Mouse (Mus musculus) lung, adult 2 months (tissue): ENCODE measurements around the gene Rtn4rl1. TPM values are rescaled to one million over a fixed set of nuclear protein-coding genes. Genes with fewer than 3 reads are reported as not detected.
"Not testable (repeated sequence)": the region's sequence is repeated elsewhere in the genome, so short reads cannot be mapped to it uniquely, and the experiment has no call there.

ENCODE experiments used
- DNase-seq: peaks from one replicate; pipeline ENCODE4 v3.0.0; 2022
- H3K4me1 ChIP-seq: fragments of 200-500 bp; 2 replicates; pipeline ENCODE4 v1.6.1; 2011; ENCODE audit warnings: low read length; ENCODE audit not compliant: control insufficient read depth, insufficient read depth
- H3K4me3 ChIP-seq: fragments of 200-500 bp; replicated peaks from 2 replicates; pipeline ENCODE3; 2011; ENCODE audit warnings: low read depth, mild to moderate bottlenecking, control low read depth, low read length; ENCODE audit errors: extremely low read depth
- CTCF ChIP-seq: fragments of 200-500 bp; IDR thresholded peaks from 2 replicates; pipeline ENCODE4 v1.5.1; 2011; ENCODE audit warnings: mild to moderate bottlenecking, low read length, control low read depth; ENCODE audit not compliant: insufficient read depth
- POLR2A ChIP-seq: fragments of 200-500 bp; IDR thresholded peaks from 2 replicates; pipeline ENCODE4 v1.6.1; 2011; ENCODE audit warnings: low read depth, mild to moderate bottlenecking, control low read depth, low read length, borderline replicate concordance; ENCODE audit errors: extremely low read depth
- whole genome bisulfite sequencing: fragments of 180-500 bp; shearing (Covaris S2); methylation state at CpG from one replicate; pipeline ENCODE4 v1.1.7; 2018; 5-methylcytosine and 5-hydroxymethylcytosine counted together
- polyA plus RNA-seq: library from polyadenylated mRNA; depleted of rRNA; stranded (reverse); fragments of >200 nt; gene quantifications from 2 replicates; pipeline ENCODE4 v1.2.3, GENCODE M21; 2012

Gene Rtn4rl1
- polyA plus RNA-seq, 1 experiment: 11.6 TPM

- 60% methylated on average over 2 of the region's 2 CpGs for WGBS
- Histone ChIP-seq H3K4me3 (no peak overlapping the region), H3K4me1 (no peaks in the 10 kb centered on the region)
- DNase-seq: no peak
- TF ChIP-seq CTCF (no peak), POLR2A (no peak)
These were observed 95.5 kb downstream of the Rtn4rl1 start for GRCm38 (mm10) chr11:75289120-75289519.

DNA sequence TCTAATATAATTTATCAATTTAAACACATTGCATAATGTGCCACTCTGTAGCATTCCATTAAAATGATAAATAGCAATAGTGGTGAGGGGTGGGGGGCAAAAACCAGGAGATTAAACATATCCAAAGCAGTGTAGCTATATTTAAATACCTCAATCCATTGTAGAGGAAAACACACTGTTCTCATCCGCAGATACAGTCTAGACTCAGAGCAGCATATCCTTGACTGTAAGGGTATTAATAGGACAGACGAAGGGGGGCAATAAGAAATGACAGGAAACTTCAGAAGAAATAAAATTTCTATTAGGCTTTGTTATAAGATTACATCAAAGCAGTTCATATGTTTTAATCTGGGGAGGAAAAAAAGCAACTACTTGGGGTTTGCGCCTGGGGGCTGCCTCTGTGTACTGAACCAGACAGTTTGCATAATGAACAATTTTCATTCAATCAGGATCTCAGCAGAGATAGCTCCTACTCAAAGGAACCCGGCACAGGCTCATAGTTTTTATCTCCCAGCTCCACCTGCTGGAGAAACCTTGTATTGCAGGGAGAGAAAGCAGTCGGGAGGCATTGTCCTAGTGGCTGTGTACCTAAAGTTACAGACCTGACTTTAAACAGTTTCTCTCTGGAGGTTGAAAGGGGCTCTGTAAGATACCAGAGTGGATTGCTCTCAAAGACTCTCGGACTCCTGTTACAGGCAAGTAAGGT is 97.1 kb downstream of the Rtn4rl1 start:
- 19% methylated on average over 6 of the region's 6 CpGs for whole genome bisulfite sequencing
- Histone ChIP-seq H3K4me3 (no peak overlapping the region), H3K4me1 (no peaks in the 10 kb centered on the region)
- DNase-seq: peak; percentile 87
- peak; percentile 56 for TF ChIP-seq CTCF
- no peak for TF ChIP-seq POLR2A

DNA sequence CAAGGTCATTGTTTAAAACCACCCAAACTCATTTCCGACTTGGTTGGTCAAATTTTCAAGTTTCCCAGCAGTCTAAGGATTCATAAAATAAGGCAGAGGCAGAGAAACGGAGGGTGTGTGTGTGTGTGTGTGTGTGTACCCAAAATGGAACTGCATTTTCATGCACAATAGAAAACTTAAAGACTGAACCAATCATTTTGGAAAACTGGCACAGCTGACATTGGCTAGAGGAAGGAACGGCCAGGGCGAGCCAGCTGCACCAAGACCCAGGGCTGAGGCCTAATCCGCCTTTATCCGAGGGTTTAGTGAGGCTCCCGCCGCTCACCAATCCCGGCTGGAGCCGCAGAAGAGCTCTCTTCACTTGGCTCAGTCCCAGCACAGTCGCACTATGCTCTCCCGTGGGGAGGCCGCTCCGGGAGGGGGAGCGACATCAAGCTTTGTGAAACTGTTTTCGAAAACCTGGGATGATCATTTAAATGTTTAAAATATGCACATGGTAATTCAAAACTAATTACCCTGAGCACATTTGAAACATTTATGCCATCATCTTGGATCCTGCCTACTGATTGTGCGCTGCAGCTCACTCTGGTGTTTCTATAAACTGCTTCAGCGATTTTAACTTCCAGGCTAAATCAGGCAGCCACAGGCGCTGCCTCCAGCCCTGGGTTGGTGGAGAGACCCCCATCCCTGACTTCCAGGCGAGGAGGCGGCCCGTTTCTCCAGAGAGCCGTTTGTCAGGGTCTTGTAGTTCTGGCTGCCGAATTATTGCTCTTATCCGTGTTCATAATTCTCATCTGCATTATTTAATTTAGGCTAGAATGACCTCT is 98.0 kb downstream of the Rtn4rl1 start:
- no peak for DNase-seq
- 44% methylated on average over 25 of the region's 25 CpGs for WGBS
- TF ChIP-seq POLR2A (no peak), CTCF (no peak)
- Histone ChIP-seq H3K4me3 (no peak overlapping the region), H3K4me1 (no peaks in the 10 kb centered on the region)

GRCm38 (mm10) chr11:75292281-75292680 is 98.7 kb downstream of the Rtn4rl1 start:
- Histone ChIP-seq H3K4me3 (no peak overlapping the region), H3K4me1 (no peaks in the 10 kb centered on the region)
- TF ChIP-seq POLR2A: no peak
- no peak for TF ChIP-seq CTCF
- 89% methylated on average over 7 of the region's 7 CpGs for WGBS
- no peak for DNase-seq

DNA sequence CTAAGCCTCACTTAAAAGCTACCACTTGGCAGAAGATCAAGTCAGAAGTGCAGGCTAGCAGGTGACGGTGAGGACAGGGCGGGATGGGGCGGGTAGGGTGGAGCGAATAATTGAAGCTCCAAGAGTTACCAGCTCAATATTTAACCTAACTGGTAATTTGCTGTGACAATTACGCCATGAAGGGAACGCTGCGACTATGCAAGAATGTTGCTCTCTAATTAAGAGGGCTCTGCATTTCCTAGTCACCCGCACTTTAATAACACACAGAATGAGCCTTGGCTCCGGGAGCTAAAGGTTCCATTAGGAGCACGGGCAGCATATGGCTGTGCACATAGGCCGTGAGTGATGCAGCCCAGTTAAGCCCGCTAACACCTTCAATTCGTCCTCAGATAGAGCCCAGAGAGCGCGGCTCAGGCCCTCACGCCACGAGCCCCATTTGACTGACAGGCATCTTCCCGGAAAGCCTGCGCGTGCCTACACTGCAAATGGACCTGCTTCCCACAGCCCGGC is 100.3 kb downstream of the Rtn4rl1 start:
- TF ChIP-seq CTCF: no peak
- TF ChIP-seq POLR2A: no peak
- no peak for DNase-seq
- WGBS: 55% methylated on average over 21 of the region's 21 CpGs
- Histone ChIP-seq H3K4me3 (no peak overlapping the region), H3K4me1 (peaks cover 2% of the 10 kb centered on the region; the same call in 1 of the 2 replicates)

GRCm38 (mm10) chr11:75294862-75295261 is 101.3 kb downstream of the Rtn4rl1 start:
- Histone ChIP-seq H3K4me3 (no peak overlapping the region), H3K4me1 (peaks cover 2% of the 10 kb centered on the region; the same call in 1 of the 2 replicates)
- DNase-seq: no peak
- TF ChIP-seq CTCF (no peak), POLR2A (no peak)
- WGBS: 43% methylated on average over 9 of the region's 9 CpGs

GRCm38 (mm10) chr11:75295534-75295933 is 102.0 kb downstream of the Rtn4rl1 start:
- DNase-seq, H3K4me3 ChIP-seq, H3K4me1 ChIP-seq: not testable (repeated sequence)
- 81% methylated on average over 5 of the region's 5 CpGs for WGBS

- TF ChIP-seq POLR2A: no peak
- no peak for TF ChIP-seq CTCF
- 73% methylated on average over 9 of the region's 9 CpGs for WGBS
- no peak for DNase-seq
- Histone ChIP-seq H3K4me1 (peaks cover 2% of the 10 kb centered on the region; the same call in 1 of the 2 replicates), H3K4me3 (no peak overlapping the region)
These were observed 102.9 kb downstream of the Rtn4rl1 start for GRCm38 (mm10) chr11:75296406-75297005.

- Histone ChIP-seq H3K4me1 (peaks cover 2% of the 10 kb centered on the region; the same call in 1 of the 2 replicates), H3K4me3 (no peak overlapping the region)
- DNase-seq: no peak
- WGBS: 48% methylated on average over 9 of the region's 9 CpGs
- TF ChIP-seq POLR2A (no peak), CTCF (no peak)
These were observed 104.0 kb downstream of the Rtn4rl1 start for GRCm38 (mm10) chr11:75297631-75298030.

DNA sequence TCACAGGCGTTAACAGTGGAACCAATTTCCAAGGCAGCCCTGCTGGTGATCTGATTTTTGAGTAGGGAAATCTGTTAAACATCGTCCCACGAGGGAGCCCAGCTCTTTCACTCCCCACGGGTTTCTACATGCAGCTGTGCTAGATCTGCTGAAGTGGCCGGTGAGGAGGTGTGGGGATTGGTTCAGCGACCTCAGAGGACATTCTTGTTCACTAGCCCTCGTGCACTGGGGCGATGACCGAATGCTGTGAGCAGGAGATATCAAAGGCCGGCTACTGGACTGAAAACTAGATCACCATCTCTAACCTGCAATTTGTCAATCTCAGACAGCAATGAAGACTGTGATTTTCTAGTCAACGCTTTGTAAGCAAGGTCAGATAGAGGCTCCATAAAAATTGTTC is 104.9 kb downstream of the Rtn4rl1 start:
- no peak overlapping the region for H3K4me3 ChIP-seq
- WGBS: 45% methylated on average over 11 of the region's 11 CpGs
- no peak for TF ChIP-seq POLR2A
- TF ChIP-seq CTCF: no peak
- DNase-seq: no peak
- H3K4me1 ChIP-seq: peaks cover 2% of the 10 kb centered on the region; the same call in 1 of the 2 replicates
